Mouse (Mus musculus) natural killer cell, adult 2 months (primary cell): ENCODE data around the gene Psmd9.
"Not testable (repeated sequence)": the region's sequence is repeated elsewhere in the genome, so short reads cannot be mapped to it uniquely, and the experiment has no call there.

Experiments
- DNase-seq, 2 experiments: peaks; one replicate each; pipeline ENCODE4 v3.0.0; 2022; ENCODE audit warnings: low spot score in 2 of 2

The Psmd9 gene

DNA sequence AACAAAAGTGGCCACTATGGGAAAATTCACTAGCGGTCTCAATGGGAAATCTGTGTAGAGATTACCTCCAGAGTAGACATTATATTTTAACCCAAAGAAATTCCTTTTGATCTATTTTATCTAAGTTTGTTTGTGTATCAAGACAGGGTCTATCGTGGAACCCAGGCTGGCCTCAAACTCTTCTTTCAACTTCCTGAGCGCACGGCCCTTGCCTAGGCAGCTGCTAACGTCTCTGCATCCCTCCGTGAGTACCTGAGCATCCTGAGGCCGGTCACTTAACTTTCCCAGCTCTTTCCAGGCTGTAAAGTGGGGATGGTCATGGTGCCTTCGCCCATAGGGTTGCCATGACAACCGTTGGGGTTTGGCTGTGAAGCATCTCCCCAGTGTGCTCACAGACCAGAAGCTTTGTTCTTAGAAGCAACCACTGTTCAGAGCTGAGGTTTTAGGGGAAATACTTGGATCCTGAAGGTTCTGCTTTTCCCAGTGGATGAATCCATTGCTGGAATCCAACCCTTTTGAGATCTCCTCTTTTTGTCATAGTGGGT, 23.5 kb downstream of the Psmd9 start:
- DNase-seq = no peak

DNA sequence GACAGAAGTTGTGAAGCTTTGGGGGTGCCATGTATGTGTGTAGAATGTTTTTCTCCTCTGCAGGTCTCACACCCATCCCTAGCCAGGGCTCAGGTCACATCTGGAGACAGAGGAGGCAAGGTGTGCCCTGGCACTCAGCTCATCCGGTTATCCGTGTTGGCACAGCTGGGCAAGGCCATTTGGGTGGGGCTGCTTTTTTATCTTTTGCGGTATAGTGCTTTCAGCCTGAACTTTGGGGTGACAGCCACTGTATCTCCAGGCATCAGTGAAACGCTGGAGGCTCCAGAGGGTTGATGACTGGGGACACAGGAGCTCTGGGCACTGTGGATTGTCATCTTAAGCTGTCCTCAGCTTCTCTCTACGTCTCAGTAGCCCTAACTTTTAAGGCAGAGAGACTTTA, 24.2 kb downstream of the Psmd9 start:
- DNase-seq = no peak

DNA sequence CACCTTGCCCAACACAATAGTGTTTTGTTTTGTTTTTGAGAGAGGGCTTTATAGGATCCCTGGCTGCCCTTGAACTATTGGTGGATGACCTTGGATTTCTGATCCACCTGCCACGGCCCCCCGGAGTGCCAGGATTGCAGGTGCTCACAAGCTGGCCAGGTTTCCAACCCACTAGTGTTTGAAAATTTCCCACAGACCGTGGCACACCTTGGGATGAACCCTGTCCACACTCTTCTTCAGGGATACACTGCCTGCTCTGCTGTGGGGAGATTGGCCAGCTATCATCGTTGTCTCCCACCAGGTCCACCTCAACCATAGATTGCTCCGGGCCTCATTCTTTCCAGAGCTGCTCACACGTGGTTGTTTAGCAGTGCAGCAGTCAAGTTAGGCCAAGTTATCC, 25.6 kb downstream of the Psmd9 start:
- DNase-seq = no peak

DNA sequence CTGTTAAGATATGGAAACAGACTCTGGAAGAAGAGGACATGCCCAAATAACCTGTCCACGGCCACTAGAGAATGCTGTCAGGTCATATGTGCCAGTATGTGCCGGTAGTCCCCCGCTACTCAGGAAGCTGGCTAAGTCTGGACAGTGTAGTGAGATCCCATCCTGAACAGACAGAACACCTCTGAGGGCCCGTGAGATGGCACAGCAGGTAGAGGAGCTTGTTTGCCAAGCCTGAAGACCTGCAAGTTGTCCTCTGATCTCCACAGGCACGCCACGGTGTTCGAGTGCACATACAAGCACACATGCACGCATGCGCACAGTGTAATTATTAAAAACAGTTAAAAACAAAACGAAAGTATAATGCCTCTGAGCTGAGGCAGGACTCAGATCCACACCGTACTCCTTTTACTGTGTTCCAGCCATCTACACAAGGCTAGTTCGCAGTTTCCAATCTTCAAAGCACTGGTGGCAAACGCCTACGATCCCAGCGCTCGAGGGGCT, 26.3 kb downstream of the Psmd9 start:
- DNase-seq = no peak

DNA sequence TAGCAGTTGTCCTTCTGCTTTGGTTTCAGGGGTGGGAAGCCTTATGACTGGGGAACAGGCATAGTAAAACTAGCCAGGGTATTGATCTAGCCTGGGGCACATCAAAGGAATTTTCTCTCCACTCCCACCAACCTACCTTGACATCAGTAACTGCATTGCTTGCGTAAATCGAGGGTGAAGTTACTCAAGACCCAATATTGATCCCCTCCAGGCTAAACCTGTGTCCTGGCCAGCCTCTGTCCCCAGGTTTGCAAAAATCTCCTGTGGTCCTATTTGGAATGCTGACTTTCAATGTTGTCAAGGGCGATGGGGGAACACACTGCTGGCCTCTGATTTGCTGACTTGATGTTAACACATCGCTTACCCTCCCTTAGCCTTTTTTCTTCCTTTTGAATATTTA, 27.5 kb downstream of the Psmd9 start:
- no peak for DNase-seq

DNA sequence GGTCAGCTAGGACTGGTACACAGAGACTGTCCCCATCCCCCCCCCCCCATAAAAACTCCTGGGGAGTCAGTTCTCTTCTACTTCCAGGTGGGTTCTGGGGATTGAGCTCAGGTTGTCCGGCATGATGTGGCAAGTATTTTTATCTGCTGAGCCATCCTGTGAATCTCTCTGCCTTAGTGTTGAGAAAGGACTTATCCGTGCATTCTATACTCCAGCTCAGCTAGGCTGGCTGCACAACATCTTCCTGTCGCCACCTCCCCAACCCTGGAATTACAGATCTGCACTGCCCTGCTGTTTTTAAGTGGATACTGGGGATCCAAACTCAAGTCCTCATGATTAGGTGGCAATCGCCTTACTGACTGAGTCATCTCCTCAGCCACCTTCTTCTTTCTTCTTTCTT, 29.3 kb downstream of the Psmd9 start:
- DNase-seq = no peak

DNA sequence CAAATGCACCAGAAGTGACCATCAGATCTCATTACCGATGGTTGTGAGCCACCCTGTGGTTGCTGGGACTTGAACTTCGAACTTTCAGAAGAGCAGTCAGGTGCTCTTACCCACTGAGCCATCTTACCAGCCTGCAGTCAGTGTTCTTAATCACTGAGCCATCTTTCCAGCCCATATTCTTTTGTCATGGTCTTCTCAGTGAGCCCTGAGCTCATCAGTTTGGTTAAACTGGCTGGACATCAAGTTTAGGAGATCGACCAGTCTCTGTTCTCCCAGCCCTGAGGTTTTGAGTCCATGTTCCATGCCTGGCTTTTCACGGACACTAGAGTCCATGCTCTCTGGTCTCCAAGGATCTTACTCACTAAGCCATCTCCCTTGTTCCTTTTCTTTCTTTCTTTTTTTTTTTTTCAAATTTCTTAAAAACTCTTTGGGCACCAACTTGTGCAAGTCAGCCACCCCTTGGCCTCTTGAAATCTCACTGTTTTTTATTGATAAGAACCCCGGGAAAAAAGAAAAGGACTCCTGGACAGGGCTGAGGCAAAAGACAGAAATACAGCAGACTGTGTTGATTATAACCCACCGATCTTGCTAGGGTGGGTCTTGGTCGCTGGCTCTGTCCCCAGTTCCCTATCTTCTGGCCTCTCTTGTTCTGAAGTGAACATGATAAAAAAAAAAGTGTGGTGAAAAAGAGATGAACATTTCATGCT, 31.8 kb downstream of the Psmd9 start:
- DNase-seq = not testable (repeated sequence)

DNA sequence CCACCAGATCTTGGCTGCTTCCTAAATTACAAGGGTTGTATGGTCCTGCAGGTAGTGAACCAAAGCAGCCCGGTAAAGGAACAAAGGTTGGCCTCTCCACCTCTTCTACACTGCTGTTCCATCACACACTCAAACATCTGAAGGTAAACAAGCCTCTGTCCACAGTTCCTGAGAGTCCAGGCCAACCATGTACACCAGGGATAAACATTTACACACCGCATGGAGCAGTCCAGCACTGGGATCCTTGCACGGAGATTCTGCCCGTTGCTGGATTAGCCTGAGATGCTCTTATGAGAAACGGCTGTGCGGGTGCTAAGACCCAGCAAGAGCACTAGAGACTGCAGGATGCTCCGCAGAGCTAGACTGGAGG, 32.3 kb downstream of the Psmd9 start:
- no peak for DNase-seq

DNA sequence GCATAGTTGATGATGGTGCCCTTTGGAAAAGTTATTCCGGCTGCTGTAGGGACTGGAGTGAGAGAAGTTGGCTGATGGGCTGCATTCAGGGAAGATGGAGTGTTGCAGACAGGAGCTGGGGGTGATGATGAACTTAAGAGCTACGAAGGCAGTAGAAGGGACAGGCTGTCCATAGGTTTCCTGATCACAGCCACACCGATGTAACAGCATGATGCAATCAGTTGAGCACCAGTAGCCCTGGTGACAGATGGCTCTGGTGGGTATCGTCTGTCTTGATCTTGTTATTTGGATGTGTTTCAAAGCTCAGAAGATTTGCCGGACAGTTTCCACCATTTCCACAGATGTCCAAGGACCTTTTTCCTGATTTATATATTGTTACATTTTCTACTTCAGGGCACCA, 32.8 kb downstream of the Psmd9 start:
- DNase-seq = no peak

DNA sequence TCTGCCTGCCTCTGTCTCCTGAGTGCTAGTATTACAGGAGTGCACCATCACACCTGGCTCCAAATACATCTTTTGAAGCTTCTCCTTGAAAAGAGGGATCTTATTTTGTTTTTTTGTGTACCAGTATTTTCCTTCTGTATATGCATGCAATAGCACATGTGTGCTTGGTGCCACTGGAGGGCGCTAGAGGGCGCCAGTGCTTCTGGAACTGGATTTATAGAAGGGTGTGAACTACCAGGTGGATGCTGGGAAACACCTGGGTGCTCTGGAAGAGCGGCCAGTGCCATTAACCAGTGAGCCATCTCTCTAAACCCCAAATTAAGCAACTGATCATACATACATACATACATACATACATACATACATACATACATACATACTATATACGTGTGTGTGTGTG, 33.6 kb downstream of the Psmd9 start:
- not testable (repeated sequence) for DNase-seq

DNA sequence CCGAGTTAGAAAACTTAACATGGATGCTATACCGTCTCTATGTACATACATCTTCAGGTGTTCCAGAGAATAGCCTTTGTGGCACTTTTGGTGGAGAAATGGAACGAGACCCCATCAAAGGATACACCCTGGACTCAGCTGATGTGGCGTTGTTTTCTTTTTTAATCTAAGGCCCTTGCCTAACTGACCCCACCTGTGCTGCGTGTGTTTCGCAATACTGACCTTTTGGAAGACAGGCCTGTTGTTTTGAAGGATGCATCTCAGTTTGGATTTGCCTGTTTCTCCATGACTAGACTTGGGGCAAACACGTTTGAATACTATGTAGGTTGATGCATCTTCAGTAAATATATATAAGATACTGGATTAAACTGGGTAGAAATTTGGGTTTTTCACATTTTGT, 34.4 kb downstream of the Psmd9 start:
- DNase-seq = not testable (repeated sequence)

DNA sequence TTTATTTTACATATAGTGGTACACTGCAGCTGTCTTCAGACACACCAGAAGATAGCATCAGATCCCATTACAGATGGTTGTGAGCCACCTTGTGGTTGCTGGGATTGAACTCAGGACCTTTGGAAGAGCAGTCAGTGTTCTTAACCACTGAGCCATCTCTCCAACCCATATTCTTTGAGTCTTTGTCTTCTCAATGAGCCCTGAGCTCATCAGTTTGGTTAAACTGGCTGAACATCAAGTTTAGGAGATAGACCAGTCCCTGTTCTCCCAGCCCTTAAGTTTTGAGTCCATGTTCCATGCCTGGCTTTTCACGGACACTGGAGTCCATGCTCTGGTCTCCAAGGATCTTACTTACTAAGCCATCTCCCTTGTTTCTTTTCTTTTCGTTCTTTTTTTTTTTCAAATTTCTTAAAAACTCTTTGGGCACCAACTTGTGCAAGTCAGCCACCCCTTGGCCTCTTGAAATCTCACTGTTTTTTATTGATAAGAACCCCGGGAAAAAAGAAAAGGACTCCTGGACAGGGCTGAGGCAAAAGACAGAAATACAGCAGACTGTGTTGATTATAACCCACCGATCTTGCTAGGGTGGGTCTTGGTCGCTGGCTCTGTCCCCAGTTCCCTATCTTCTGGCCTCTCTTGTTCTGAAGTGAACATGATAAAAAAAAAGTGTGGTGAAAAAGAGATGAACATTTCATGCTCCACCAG, 53.3 kb downstream of the Psmd9 start:
- DNase-seq = not testable (repeated sequence)

DNA sequence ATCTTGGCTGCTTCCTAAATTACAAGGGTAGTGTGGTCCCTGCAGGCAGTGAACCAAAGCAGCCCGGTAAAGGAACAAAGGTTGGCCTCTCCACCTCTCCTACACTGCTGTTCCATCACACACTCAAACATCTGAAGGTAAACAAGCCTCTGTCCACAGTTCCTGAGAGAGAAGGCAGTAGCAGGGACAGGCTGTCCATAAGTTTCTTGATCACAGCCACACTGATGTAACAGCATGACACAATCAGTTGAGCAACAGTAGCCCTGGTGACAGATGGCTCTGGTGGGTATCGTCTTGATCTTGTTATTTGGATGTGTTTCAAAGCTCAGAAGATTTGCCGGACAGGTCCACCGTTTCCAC, 53.8 kb downstream of the Psmd9 start:
- DNase-seq = no peak

DNA sequence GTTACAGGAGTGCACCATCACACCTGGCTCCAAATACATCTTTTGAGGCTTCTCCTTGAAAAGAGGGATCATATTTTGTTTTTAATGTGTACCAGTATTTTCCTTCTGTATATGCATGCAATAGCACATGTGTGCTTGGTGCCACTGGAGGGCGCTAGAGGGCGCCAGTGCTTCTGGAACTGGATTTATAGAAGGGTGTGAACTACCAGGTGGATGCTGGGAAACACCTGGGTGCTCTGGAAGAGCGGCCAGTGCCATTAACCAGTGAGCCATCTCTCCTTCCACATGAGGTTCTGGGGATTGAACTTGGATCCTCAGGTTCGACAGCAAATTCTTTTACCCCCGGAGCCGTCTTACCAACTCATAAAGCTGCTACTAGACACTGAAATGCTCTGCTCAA, 54.6 kb downstream of the Psmd9 start:
- not testable (repeated sequence) for DNase-seq

DNA sequence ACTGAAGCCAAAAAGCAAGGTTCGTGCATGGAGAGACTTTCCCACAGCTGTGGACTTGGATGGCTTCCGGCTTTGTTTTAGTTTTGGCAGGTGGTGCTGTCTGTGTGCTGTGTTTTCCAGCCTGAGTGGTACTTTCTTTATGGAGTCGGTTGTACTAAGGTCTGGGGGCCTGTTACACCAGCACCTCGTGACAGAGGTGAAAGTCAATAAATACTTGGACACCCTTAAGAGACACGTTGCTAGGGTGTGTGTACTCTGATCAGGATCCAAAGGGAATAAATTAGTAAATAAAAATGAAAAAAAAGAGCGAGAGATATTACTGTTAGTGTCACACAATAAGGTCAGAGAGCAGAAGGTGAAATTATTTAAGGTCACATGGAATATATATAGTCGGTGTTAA, 57.6 kb downstream of the Psmd9 start:
- DNase-seq = no peak

DNA sequence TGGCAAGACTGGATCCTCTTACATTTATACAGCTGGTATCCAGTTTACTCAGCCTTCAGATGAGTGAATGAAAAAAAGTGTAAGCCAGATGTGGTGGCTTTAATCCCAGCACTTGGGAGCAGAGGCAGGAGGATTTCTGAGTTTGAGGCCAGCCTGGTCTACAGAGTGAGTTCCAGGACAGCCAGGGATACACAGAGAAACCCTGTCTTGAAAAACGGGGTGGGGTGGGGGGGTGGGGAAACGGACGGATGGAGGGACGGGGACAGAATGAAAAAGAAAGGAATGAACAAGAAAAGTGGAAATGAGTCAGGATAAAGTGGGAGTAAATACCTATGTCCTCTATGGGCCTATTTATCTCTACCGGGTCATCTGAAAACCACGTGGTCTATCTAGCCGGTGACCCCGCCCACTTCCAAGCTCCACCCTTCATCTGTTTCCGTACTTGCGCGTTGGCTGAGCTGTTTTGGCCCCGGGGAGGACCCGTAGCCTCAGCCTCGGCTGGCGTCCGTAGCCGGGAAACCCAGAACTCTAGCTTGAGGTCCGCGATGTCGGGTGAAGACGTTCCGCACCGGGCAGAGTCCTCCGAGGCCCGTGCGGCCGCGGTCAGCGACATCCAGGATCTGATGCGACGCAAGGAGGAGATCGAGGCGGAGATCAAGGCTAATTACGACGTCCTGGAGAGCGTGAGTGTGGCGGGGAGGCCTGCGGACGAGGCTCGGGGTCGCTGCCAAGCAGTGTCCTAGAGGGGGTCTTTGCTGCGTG, 58.7 kb downstream of the Psmd9 start:
- peak; percentile 92 to 94 for DNase-seq

DNA sequence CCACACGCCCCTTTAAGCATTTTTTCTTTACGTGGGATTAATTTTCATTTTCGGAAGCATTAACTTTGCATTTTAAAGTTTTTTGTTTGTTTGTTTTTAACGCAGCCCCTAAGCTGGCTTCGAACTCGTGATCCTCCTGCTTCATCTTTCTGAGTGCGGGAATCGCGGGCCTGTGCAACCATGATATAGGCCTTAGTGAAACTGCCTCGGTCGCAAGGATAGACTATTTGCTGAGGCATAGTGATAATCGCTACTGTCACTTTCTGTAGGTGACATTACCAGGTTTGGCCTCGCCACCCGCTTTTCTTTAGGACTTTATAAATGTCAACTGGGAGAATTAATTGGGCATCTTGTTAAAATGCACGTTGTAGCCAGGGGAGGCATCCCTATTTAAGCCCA, 59.3 kb downstream of the Psmd9 start:
- DNase-seq = no peak

DNA sequence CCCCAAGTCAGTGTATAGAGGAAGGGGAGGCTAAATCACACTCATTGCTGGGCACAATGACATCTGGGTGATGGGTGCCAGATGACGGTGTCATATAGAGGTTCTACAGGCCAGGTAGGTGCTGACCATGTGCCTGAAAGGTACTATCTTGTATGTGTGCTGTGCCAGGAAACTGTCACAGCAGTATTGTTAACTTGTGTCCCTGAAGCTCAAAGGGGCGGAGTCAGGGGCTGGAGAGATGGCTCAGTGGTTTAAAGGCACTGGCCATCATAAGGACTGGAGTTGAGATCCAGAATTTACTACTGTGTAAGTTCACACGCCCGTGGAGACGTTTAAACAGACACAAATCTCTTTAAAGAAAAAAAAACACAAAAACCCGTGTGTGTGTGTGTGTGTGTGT, 60.1 kb downstream of the Psmd9 start:
- no peak for DNase-seq

DNA sequence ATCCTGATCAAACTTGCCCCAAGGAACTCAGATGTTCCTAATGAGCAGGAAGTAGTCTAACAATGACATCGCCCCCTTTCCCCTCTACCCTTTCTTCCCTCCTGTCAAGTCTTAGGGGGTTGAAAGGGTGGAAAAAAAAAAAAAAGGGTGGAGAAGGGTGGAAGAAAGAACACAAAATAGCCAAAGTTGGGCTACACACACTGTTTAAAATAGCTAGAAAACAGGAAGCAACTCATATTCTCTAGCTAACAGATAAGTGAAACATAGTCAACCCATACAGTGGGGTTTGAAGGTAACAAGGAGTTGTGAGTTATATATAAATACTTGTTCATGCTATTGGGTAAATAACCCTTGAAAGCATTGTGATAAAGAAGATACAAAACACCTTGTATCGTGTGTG, 63.0 kb downstream of the Psmd9 start:
- DNase-seq = no peak

DNA sequence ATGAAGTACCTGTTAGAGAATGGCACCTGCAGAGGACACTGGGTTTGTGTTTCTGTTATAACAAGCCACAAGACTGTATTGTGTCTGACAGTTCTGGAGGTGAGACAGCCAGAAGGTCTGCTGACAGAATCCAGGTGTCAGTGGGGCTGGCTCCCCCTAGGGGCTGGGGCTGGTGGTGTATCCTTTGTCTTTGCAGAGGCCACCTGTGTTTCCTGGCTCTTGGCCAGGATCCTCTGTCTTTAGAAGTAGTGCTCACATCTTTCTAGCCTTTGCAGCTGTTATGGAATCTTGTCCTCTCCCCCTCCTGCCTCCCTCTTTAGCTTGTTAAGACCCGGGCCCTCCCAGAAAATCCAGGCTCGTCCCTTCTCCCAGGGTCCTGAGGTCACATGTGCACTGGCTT, 66.5 kb downstream of the Psmd9 start:
- peak; percentile 31 to 67 for DNase-seq

DNA sequence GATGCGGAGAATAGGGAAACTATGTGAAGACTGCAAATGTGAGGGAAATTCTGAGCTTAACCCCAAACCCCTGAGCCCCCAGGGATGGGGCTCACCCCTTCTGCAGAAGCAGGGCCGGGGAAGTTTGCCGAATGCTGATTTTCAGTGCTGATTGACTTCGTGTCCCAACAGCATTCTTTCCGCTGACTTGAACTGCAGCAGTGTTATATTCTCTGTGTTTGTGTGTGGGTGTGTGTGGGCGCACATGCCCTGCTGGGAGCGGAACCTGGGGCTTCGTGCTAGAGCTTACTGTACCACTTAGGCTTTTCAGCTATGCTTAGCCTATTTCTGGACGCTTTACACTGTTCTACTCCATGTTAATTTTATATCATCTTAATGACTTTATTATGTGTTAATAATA, 67.2 kb downstream of the Psmd9 start:
- DNase-seq = no peak

DNA sequence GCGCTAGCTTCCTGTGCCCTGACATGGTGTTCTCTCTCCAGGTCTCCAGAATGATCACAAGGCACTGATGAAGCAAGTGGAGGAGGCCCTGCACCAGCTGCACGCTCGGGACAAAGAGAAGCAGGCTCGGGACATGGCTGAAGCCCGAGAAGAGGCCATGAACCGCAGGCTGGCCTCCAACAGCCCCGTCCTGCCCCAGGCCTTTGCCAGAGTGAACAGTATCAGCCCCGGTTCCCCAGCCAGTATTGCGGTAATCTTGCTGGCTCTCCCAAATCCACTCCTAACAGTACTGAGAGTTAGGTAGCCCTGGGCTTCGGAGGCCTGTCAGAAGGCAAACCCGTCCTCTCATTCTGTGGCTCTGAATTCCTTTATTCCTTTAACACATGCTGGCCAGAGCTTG, 70.3 kb downstream of the Psmd9 start:
- DNase-seq = no peak

DNA sequence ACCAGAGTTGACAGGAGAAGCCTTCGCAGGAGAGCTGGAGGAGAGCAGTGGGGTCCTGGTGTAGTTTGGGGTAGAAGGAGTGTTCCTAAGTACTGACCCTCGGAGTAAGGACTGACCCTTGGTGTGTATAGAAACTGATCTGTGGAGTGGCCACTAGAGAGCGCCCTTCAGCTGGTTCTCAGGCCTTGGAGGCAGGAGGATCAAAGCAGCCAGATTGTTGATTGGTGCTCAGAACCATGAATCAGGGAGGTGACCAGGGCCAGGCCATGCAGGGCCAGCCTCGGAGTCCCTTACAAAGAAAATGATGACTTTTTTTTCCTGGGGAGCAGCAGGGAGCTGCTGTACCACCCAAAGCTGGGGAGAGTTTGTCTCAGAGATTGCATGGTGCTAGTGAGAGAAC, 76.3 kb downstream of the Psmd9 start:
- peak in 1 of 2 experiments; percentile 28 for DNase-seq
